Mouse (Mus musculus) left cerebral cortex, adult 11 months (tissue): ENCODE measurements around the gene Kcnq1.

Experiments
- DNase-seq: peaks from one replicate; pipeline ENCODE4 v3.0.0; 2022; ENCODE audit warnings: low spot score

Gene Kcnq1

DNA sequence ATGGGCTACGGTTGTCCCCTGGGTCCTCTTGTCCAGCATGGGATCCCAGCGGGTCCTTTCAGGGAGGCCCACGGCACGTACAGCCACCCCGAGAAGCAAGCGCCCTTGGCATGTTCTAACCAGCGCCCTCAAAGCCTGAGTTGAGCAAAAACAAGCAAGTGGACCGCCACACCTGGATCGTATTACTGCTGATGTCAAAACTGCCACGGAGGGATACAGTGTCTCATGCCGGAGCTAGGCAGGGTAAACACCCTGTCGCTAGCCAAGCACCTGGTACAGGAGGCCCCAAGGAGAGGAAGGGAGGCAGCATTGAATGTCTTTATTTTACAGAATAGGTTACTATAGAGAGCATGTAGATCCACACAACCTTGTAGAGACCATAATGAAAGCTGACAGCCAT lies 310.2 kb downstream of the Kcnq1 start:
- DNase-seq: no peak

DNA sequence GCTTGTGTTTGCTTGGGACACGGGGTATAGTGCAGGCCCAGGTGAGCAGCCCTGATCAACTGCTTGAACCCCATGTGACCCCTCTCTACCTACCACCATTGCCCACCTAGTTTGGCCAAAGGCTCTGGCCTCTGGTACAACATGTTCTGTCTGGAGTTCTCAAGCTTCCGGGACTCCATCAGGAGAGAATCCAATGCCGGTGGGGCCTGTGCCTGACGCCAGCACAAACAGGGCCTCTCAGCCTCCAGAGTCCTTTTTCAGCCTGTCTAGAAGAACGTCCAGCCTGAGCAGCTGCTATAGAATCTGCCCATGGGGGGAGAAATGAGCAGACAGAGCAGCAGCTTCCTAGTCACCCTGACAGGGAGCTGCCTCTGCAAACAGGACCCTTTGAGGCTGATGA lies 311.7 kb downstream of the Kcnq1 start:
- DNase-seq: no peak

DNA sequence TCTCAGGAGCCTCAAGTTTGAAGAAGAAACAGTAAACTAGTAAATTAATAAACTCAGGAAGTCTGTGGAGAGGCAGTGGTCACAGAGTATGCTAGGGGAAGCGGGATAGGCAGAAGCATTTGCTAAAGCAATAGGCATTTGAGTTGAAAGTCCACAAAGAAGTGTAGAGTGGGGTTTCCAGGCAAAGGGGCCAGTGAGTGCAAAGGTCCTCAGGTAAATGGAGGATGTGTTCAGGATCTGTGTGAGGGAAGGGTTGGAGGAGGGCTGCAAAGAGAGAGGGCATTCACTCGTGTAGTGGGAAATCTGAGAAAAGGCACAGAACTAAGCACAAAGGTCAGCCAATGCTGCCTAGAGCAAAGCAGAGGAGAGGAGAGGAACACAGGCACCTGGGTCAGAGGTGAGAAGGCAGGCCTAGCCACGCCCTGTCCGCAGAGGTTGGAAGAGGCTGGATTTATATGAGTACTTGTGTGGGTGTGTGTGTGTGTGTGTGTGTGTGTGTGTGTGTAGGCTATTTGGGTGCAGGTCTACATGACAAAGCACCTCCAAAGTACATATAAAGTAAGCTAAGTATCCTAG lies 313.5 kb downstream of the Kcnq1 start:
- no peak for DNase-seq

DNA sequence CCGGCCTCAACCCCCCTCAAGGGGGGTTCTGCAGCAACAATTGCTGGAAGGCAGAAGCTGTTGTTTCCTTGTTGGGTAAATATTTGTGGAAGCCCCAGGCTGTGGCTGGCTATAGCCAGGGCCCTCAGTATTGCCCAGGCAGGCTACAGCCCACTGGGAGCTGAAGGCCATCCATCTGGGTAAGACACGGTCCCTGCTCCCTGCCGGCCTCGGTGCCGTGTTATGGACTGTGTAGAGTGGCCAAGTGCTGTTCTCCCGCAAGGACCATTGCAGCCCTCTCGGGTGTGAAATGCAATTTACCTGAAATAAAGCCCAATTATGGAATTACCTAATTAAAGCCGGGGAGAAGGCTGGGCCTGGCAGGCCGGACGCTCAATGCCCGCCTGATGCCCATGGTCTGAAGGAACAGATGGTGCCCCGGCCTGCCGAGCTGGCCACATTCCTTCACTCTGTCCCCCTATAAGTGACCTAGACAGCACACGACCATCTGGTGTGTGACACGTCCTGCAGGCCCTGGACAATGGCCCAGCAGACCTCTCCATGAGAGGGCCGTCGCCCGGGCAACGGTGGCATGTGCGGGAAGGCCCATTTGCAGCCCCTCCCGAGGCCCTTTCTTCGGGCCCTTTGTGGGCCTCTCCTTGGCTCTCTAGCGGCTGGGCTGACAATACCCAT lies 322.1 kb downstream of the Kcnq1 start:
- no peak for DNase-seq

DNA sequence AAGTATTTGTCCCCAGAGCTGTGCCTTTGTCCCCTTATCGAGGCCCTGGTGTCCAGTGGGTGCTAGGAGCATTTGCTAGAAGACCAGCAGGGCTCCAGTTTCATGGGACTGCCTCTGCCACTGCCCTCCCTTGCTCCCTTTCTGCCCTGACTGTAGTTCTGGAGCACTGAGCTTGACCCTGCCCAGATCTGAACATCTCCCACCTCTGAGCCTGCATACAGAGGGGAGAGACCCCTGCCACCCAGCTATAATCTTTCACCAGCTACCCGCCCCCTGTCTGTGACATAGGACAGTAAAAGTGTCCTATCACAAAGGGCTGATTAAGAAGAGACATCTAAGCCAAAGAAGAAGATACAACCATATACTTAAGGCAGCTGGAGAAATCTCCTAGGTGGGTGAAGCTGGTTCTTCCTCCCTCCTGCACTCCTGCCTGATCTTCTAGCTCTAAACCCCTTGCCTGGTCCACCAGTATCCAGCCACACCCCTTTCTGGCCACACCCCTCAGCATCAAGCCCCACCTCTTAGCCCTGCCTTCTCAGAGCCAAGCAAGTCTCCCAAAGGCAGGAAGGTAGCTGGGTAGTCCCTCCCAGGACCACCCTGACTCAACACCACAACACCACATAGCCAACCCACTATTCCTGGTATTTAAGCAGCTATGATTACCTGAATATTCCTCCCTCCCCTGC lies 322.8 kb downstream of the Kcnq1 start:
- no peak for DNase-seq

DNA sequence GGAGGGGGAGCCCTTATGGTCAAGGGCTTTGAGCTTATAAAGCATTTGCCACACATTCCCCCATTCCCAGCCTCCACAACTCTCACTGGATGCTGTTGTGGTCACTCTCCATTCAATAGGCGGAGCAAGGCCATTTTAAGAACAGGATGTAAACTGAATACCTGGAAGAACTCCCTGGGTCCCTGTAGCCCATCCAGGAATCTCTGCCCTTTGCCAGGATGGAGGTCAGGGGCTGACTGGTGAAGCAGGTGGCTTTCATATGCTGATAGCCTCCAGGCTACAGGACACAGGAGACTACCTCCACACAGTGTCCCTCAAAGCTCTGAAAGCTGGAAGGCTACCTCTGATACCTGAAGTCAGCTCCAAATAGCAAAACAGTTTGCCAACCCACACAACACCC lies 326.5 kb downstream of the Kcnq1 start:
- no peak for DNase-seq

DNA sequence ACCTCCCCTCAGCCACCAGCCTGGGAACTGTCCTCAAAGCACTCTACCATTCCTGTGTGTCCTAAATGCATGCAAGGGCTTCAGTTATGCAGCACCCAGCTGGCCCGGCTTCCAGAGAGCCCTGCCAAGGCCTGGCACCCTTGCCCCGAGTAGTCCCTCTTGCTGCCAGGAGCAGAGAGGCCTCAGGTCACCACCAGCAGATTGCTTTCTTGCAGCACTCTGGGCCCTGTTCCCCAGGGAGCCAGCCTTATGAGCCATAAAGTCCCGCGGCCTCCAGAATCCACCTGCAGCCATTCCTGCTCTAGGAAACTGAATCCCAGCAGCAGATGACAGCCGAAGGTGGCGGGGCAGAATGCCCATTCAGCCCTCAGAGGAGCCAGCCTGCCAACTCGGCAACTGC lies 327.2 kb downstream of the Kcnq1 start:
- DNase-seq: no peak

DNA sequence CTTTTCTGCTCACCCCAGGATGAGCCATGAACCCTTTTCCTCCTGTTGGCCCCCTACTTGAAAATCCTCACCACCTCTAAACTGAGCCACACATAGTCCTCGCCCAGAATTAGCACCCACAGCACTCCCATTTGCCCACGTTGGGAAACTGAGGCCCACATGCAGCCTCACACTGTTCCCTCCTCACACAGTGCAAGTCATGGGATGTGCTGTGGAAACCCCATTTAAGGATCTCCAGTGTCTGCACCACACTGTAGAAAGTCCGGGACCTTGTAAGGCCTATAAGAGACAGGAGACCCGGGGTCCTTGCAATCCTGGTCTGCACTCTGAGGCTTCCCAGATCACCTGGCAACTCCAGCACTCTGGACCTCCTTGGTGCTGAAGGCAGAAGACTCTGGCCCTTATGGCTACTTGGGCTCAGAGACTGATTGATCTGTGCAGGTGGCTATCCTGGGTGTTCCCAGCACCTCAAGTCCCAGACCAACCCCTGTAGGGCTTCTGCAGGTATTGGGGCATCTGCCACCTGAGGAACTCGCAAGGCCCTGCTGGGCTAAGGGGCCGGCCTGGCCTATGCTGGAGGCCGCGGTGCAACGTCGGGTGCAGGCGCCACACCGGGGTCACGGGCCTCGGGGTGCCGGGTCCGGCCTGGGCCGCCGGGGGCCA lies 331.2 kb downstream of the Kcnq1 start:
- DNase-seq: no peak

DNA sequence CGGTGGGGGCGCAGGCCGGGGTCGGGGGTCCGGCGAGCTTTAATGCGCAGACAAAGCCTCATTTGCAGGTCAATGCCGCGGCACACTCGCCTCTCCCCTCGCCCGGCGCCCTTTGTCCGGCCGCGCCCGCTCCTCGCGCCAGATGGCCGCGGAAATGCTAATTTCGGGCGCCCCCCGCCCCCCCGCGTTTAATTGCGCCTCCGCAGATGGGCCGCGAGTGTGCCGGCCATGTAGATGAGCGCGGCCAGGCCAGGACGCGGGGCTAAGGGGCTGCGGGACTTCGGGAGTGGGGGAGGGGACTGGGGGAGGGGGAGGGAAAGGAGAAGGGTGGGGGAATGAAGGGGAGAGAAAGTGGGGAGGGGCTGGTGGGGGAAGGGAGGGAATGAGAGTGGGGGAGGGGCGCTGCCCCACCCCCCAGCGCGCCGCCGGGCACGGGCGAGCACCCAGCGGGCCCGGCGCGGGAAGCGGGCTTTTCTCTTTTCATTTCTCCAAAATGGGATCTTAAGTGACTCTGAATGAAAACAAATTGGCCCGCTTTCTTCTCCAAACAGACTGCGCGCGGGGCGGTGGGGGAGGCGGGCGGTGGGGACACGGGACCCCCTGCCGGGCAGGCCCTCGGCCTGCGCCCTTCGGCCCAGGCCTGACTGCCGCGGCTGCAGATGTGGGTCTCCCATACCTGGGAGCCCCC lies 331.9 kb downstream of the Kcnq1 start:
- no peak for DNase-seq

DNA sequence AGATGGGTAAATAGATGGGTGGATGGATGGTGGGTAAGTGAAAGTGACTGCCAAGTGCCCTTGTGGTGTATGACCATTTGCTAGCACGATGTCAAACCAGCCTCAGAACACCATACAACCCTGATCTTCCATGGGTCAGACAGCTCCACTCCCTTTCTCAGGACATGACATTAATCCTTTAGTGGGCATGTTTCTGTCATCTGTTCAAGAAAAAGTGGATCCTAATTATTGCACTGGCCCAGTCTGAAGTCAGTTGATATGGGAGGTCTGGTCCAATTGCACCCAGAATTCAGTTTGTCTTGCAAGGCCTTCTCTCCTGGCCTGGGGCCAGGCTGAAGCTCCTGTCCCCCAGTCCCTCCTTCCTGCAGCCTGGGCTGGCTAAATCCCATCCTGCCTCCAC lies 332.8 kb downstream of the Kcnq1 start:
- DNase-seq: no peak

DNA sequence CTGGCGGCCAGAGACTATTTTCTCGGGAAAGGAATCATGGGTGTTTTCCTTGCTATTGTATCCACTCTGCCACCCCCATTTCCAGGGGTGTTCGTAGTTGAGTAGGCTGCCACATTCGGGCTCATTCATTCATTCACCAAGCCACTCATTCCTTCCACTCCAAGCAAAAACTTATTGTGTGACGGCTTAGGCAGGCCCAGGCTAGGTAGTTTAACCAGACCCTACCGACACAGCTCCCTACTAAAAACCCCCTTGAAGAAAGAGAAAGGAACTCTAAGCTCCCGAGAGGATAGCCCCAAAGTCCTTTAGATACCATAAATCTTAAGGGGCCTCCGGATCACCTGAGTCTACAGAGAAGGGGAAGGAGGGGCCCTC lies 338.4 kb downstream of the Kcnq1 start:
- DNase-seq: no peak

DNA sequence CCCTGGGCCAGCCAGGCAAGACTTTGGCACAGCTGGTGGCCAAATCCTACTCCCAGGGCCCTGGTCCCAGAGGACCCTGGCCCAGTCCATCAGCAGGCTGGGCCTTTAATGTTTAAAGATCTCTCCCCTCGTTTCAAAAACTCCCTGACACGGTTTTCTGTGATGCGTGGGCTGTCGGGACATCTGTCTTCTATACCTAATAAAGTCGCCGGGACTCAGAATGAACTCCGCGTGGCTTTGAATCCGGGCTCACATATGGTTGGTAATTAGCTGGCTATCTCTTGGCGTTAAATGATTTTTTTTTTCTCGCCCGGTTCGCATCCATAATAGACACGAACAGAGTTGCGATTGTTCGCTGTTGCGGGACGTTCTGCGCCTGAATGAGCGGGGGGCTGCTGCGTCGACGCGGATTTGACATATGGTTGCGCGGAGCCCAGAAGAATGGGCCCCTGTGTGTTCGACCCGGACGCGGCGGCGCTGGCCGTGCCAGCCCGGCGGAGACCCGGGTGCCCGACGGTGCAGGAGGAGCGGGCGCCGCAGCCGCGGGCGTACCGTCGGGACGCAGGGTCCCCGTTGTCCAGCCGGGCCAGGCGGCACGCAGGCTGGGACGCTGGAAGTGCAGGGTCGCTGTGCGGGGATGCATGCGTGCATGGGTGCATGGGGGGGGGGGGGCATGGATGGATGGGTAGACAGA lies 338.9 kb downstream of the Kcnq1 start:
- no peak for DNase-seq

DNA sequence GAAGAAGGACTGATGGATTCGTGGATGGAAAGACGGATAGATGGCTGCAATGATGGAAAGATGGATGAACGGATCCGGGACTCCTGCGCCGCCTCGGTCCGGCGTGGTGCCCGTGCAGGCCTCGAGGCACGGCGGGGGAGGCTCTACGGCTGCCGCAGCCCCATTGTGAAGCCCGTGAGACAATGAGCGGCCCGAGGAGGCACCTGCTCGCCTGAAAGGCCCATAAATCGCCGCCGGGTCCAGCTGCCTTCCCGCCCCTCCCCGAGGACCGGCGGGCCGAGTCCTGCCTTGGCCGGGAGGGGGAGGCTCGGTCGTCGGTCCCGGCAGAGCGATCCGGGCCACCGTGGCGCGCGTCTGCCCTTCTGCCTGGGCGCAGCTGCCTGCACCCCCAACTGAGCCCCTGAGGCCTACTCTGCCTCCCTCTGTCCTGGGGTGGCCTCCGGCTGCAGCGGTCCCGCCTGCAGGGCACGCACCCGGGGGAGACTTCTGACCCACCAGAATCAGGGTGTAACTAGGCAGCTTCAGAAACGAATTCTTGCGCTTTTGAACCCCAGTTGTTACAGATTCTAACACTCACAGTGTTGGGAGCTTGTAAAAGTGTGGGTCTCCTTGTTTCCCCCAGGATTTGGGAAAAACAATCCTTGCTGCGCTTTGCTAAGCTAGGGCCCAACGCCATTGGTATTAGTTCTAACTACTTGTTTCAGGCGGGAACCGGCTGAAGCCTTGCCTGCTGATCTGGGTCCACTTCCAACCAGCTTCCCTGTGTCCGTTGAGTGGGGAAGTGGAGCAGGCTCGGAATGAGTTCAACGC lies 339.7 kb downstream of the Kcnq1 start:
- DNase-seq: no peak

DNA sequence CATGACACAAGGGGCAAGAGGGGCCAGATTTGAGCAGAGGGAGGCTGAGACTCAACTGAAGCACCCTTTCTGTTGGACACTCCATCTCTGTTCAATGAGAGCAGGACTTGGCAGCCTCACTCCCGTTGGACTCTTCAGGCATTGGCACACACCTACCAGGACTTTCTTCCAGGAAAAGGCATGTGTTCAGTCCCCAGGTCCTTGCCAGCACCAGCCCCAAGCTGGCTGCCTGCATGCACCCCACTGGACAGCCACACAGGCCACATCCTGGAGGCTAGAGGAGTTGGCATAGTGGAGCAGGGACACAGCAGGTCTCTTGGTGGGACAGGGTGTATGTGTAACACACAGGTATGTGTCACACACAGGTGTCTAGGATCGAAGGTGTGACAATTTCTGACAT lies 341.0 kb downstream of the Kcnq1 start:
- no peak for DNase-seq

DNA sequence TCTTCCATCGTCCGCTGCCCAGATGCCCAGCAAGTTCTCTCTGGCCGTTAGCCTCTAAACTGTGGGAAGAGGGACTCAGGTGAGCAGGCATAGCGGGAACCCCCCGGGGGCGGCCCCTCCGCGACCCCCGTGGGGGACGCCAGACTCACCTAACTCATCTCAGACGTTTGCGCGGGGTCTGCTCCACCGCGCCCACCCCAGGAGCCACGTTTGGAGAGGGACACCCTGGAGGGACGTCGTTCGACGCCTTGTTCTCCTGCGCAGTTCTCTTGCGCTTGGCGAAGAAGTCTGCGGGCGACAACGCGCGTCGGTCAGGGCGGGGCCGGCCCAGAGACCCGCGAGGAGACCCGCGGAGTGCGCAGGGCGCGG lies 352.8 kb downstream of the Kcnq1 start:
- DNase-seq: no peak

DNA sequence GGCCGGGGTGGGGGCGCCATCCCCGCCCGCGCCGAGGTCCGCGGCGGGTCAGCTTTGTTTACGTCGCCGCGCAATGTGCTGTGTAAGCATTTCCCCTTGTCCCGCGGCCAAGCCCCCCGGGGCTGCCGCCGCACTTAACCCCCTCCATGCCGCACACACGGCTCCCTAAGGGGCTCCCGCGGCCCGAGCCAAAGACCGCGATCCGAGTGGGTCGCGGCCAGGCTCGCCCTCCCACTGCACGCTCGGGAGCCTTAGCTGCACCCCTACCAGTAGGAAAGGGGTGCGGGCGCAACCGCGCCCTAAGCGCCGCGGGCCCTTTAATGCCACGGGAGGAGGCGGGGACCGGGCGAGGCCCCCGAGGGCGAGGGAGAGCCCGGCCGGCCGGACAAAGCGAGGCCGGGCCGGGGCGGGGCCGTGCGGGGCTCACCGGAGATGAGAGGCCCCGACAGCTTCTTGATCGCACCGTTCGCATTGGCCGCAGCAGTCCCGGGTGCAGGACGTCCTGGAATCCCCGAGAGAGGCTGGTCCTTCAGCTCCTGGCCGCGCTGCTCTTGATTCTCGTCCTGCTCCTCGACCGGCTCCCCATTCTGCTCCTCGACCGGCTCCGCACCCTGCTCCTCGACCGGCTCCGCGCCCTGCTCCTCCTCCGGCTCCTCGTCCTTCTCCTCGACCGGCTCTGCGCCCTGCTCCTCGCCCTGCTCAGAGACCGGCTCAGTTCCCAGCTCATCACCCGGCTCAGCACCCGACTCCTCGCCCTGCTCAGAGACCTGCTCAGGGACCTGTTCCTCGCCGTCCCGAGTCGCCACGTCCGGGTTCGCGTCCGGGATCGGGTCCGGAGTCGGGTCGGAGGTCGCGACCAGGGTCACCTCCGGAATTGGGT lies 353.4 kb downstream of the Kcnq1 start:
- DNase-seq: no peak

DNA sequence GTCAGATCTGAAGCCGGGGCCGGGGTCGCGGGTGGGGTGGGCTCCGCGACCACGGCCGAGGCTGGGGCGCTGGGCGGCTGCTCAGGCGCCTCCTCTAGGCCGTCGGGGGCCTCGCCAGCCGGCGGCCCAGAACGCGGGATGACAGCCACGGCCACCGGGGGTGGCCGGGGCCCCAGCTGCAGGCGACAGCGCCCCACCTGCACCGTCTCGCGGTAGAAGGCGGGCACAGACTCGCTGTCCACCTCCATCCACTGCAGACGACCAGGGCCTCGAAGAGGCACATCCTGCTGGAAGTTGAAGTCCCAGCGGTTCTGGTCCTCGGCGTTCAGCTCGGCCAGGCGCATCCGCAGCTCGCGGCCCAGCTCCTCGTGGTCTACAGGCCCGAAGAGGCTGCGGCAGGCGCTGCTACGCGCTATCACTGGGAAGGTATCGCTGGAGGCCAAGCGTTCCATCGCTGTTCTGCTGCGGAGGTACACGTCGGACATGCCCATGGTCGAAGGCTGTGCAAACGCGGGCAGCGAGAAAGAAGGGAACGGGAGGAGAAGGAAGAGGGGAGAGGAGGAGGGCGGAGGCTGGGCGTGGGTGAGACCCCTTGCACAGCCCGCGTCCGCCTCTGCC lies 354.2 kb downstream of the Kcnq1 start:
- DNase-seq: no peak

DNA sequence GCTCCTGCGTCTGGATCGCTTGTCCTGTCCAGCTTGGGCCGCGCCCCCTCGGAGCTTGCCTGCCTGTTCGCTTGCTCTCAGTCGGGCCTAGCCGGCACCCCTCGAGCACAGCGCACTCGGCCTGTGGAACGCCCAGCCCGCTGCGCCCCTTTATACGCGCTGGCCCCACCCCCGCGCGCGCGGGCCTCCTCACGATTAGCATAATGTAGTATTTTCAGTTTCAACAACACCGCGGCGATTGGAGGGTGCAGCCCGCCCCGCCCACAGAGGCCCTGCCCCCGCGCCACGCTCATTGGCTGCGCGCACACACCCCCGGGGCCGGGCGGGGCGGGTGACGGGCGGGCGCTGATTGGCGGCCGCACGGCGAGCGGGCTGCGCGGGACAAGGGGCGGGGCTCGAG lies 354.7 kb downstream of the Kcnq1 start, which contains the start of gene Cdkn1c:
Gene Cdkn1c, minus strand, starts transcription at position 177 of the 400 bp plus-strand sequence.
- peak; percentile 74 for DNase-seq

DNA sequence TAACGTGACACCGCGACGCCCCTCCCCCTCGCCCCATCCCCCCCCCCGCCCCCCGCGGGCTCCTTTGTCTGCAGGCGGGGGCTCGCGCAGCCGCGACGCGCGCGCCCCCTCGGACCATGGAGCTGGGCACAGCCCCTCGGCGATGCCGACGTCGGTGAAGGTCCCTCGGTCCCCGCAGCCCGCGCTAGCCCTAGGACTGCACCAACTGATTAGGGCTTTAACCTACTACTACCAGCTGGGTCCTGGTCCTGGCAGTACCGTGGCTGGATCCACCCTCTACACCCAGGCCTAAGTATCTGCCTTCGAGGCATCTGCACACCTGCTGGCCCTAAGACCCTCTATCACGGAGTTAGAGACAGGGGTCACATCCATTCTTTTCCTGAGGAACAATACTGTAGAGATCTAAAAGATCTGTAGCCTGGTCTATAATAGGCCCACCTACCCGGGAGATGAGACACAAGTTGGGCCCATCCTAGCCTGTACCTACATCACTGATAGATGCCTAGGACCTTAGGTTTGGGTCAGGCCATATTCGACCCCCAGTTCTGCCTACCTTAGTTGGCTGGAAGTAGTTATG lies 355.2 kb downstream of the Kcnq1 start:
- DNase-seq: no peak
